Mouse (Mus musculus) cerebellum, adult 2 months (tissue): ENCODE data around the gene Mllt3.

Experiments used
- CTCF ChIP-seq: fragments of 200-500 bp; IDR thresholded peaks from 2 replicates; pipeline ENCODE4 v1.5.1; 2011; ENCODE audit warnings: low read depth, mild to moderate bottlenecking, control low read depth, low read length, moderate library complexity, borderline replicate concordance; ENCODE audit not compliant: insufficient read depth
- POLR2A ChIP-seq: fragments of 200-500 bp; IDR thresholded peaks from 2 replicates; pipeline ENCODE4 v1.6.1; 2011; ENCODE audit warnings: low read length, control low read depth, borderline replicate concordance; ENCODE audit not compliant: insufficient read depth

DNA sequence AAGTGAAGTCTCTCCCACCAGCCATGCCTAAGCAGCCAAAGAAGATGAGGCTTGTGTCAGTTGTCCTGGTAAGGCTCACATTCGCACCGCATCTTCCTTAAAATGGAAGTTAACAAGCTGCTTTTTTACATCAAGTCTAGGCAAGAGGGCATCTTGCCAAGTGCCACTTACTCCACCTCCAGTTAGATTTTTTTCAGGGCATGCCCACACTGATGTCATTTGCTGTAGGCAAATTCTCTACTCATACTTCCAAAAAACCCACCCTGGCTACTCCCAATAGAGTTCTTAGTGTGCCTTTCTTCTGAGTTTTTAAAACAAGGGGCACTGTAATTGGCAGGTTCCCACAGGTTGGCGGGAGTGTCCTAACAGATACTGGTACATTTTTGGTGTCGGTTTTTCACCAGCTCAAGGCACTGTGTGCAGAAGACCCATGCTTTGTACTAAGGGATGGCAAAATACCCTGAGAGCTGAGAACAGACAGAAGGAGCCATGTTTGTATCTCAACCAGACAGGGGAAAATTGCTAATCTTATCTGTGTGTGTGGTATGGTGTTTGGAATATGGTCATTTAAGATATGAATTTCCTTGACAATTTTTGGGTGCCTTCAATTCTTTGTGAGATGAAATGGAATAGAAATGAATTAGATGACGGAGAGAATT is 282.2 kb downstream of the Mllt3 start:
- TF ChIP-seq POLR2A = no peak
- no peak for TF ChIP-seq CTCF
